Mouse (Mus musculus) heart, adult 2 months (tissue): ENCODE measurements around the gene Gm20388.

Experiments
- CTCF ChIP-seq: fragments of 200-600 bp; IDR thresholded peaks from 2 replicates; pipeline ENCODE4 v1.8.1; 2022; ENCODE audit warnings: antibody characterized with exemption, mild to moderate bottlenecking, moderate library complexity
- EP300 ChIP-seq: fragments of 200-500 bp; IDR thresholded peaks from 2 replicates; pipeline ENCODE4 v1.6.1; 2011; ENCODE audit warnings: low read depth, low read length, control low read depth; ENCODE audit not compliant: insufficient read depth
- POLR2A ChIP-seq: fragments of 200-500 bp; IDR thresholded peaks from 2 replicates; pipeline ENCODE4 v1.6.1; 2011; ENCODE audit warnings: mild to moderate bottlenecking, low read depth, low read length, control low read depth; ENCODE audit not compliant: insufficient read depth

- no peak for TF ChIP-seq POLR2A
- TF ChIP-seq CTCF, result no peak
- TF ChIP-seq EP300, result no peak
These were observed 4400.5 kb downstream of the Gm20388 start for GRCm38 (mm10) chr8:124311111-124311510.
